Mouse (Mus musculus) megakaryocyte, adult 5-6 weeks (primary cell): ENCODE results near the gene Chst1. TPM values are rescaled to one million over a fixed set of nuclear protein-coding genes. Genes with fewer than 3 reads are reported as not detected.

Experiments used
- ATAC-seq: 2 replicates; pipeline ENCODE4 v1.8.0; 2016; ENCODE audit warnings: mild to moderate bottlenecking, inconsistent platforms; ENCODE audit not compliant: poor library complexity, severe bottlenecking
- total RNA-seq, 2 experiments: library from RNA; stranded (forward) in 1 of 2; stranded (reverse) in 1 of 2; fragments of 153-499, 151-499 nt in 1 of 2; fragments of 221-1000, 200-1000 nt in 1 of 2; gene quantifications; 2 replicates each; pipeline versions ENCODE4 v1.2.3 to v1.2.4; 2015 to 2017

Gene Chst1
- total RNA-seq (2015) (0.91 and 1.3 TPM in 2 replicates), total RNA-seq (2017) (1.0 and 1.1 TPM in 2 replicates)

- no peak for ATAC-seq
These were observed at the start of gene Chst1 for GRCm38 (mm10) chr2:92599487-92600347. TSS of gene Chst1 (plus strand) at chr2:92599707.

- no peak for ATAC-seq
These were observed 49.5 kb upstream of the Chst1 start for GRCm38 (mm10) chr2:92550051-92550450.

- ATAC-seq, result no peak
These were observed 45.0 kb upstream of the Chst1 start for GRCm38 (mm10) chr2:92554536-92554935.

GRCm38 (mm10) chr2:92562930-92563329 is 36.6 kb upstream of the Chst1 start:
- ATAC-seq, result peak; percentile 81

GRCm38 (mm10) chr2:92570623-92571022 is 28.9 kb upstream of the Chst1 start:
- no peak for ATAC-seq

GRCm38 (mm10) chr2:92577824-92578223 is 21.7 kb upstream of the Chst1 start:
- no peak for ATAC-seq

- no peak for ATAC-seq
These were observed 18.2 kb upstream of the Chst1 start for GRCm38 (mm10) chr2:92581302-92581701.

GRCm38 (mm10) chr2:92582596-92582995 is 16.9 kb upstream of the Chst1 start:
- ATAC-seq, result no peak

- ATAC-seq, result no peak
These were observed 11.7 kb upstream of the Chst1 start for GRCm38 (mm10) chr2:92587806-92588205.

GRCm38 (mm10) chr2:92594929-92595730 is 4.4 kb upstream of the Chst1 start:
- ATAC-seq, result no peak

- no peak for ATAC-seq
These were observed 2.2 kb upstream of the Chst1 start for GRCm38 (mm10) chr2:92597291-92597690.

- no peak for ATAC-seq
These were observed 493 bp upstream of the Chst1 start for GRCm38 (mm10) chr2:92598941-92599486.

- ATAC-seq, result no peak
These were observed 802 bp downstream of the Chst1 start for GRCm38 (mm10) chr2:92600348-92600670.

GRCm38 (mm10) chr2:92601246-92601645 is 1.7 kb downstream of the Chst1 start:
- ATAC-seq, result no peak

GRCm38 (mm10) chr2:92602073-92602472 is 2.6 kb downstream of the Chst1 start:
- ATAC-seq, result no peak

GRCm38 (mm10) chr2:92603591-92603990 is 4.1 kb downstream of the Chst1 start:
- ATAC-seq, result no peak

- no peak for ATAC-seq
These were observed 5.1 kb downstream of the Chst1 start for GRCm38 (mm10) chr2:92604565-92604964.

- no peak for ATAC-seq
These were observed 6.5 kb downstream of the Chst1 start for GRCm38 (mm10) chr2:92605995-92606394.

GRCm38 (mm10) chr2:92607153-92607552 is 7.6 kb downstream of the Chst1 start:
- ATAC-seq, result peak; percentile 57; the same call in 1 of the 2 replicates

GRCm38 (mm10) chr2:92607592-92607991 is 8.1 kb downstream of the Chst1 start:
- no peak for ATAC-seq

GRCm38 (mm10) chr2:92608013-92608619 is 8.6 kb downstream of the Chst1 start:
- ATAC-seq, result no peak
